Mouse (Mus musculus) liver, embryonic 16.5 days (tissue): ENCODE results near the gene Rbm47. TPM values are rescaled to one million over a fixed set of nuclear protein-coding genes. Genes with fewer than 3 reads are reported as not detected.
"Not testable (repeated sequence)": the region's sequence is repeated elsewhere in the genome, so short reads cannot be mapped to it uniquely, and the experiment has no call there.

Source experiments
- ATAC-seq: fragments of 200-750 bp; cut with Nextera tagmentation; 2 replicates; pipeline ENCODE4 v1.8.0; 2017; ENCODE audit warnings: low read depth, mild to moderate bottlenecking, moderate number of reproducible peaks, moderate library complexity
- H3K27ac ChIP-seq: fragments of 300-500 bp; sonication (generic); 2 replicates; pipeline ENCODE4 v1.5.1; 2014; ENCODE audit warnings: mild to moderate bottlenecking, low read length
- H3K27me3 ChIP-seq: fragments of 300-500 bp; sonication (generic); 2 replicates; pipeline ENCODE4 v1.6.1; 2014; ENCODE audit warnings: low read depth, low read length, mixed read lengths; ENCODE audit not compliant: control insufficient read depth, insufficient read depth
- H3K36me3 ChIP-seq: fragments of 300-500 bp; sonication (generic); 2 replicates; pipeline ENCODE4 v1.6.1; 2014; ENCODE audit warnings: mild to moderate bottlenecking; ENCODE audit not compliant: control insufficient read depth, insufficient read depth
- H3K4me1 ChIP-seq: fragments of 300-500 bp; sonication (generic); 2 replicates; pipeline ENCODE4 v1.6.1; 2014; ENCODE audit warnings: low read depth, low read length, mixed read lengths; ENCODE audit not compliant: control insufficient read depth
- H3K4me2 ChIP-seq: fragments of 300-500 bp; sonication (generic); 2 replicates; pipeline ENCODE4 v1.6.1; 2014; ENCODE audit warnings: low read depth, low read length, mixed read lengths
- H3K4me3 ChIP-seq: fragments of 300-500 bp; sonication (generic); 2 replicates; pipeline ENCODE4 v1.5.1; 2014; ENCODE audit warnings: low read depth, mild to moderate bottlenecking, low read length
- H3K9ac ChIP-seq: fragments of 300-500 bp; sonication (generic); 2 replicates; pipeline ENCODE4 v1.6.1; 2014; ENCODE audit warnings: low read depth, low read length
- H3K9me3 ChIP-seq: fragments of 300-500 bp; sonication (generic); replicated peaks from 2 replicates; pipeline ENCODE4 v1.6.1; 2016; ENCODE audit warnings: low read length; ENCODE audit not compliant: control insufficient read depth
- WGBS: fragments of 180-500 bp; shearing (Covaris S2); extraction: QIAGEN DNeasy Blood & Tissue Kit; methylation state at CpG from one replicate; pipeline ENCODE4 v1.1.7; 2014; ENCODE audit not compliant: insufficient replicate concordance; 5-methylcytosine and 5-hydroxymethylcytosine counted together
- polyA plus RNA-seq: library from polyadenylated mRNA; unstranded; fragments of >200 nt; fragmentation: Nextera tagmentation; extraction: Ambion mirVana; gene quantifications from 2 replicates; pipeline ENCODE4 v1.2.1, GENCODE M21; 2015

The Rbm47 gene
- polyA plus RNA-seq, 1 experiment from 2014 or later = 19.3 TPM

GRCm38 (mm10) chr5:66195323-66195722 is 22.4 kb upstream of the Rbm47 start:
- H3K9me3 ChIP-seq = no peaks in the 10 kb centered on the region
- ATAC-seq = no peak

GRCm38 (mm10) chr5:66193218-66193846 is 20.4 kb upstream of the Rbm47 start:
- Histone ChIP-seq H3K4me2 (no peak overlapping the region), H3K36me3 (no peaks in the 10 kb centered on the region), H3K4me3 (no peak overlapping the region), H3K27me3 (no peaks in the 10 kb centered on the region), H3K9ac (no peak overlapping the region), H3K4me1 (no peaks in the 10 kb centered on the region), H3K27ac (no peak overlapping the region), H3K9me3 (no peaks in the 10 kb centered on the region)
- 69% methylated on average over 11 of the region's 11 CpGs for WGBS
- ATAC-seq = no peak

More at GRCm38 (mm10) chr5:66195323-66195722, 22.4 kb upstream of the Rbm47 start:
- no peaks in the 10 kb centered on the region for H3K4me1 ChIP-seq
- 68% methylated on average over 10 of the region's 10 CpGs for WGBS
- H3K4me2 ChIP-seq = no peak overlapping the region
- no peak overlapping the region for H3K4me3 ChIP-seq
- no peak overlapping the region for H3K9ac ChIP-seq
- H3K27ac ChIP-seq = no peak overlapping the region
- no peaks in the 10 kb centered on the region for H3K36me3 ChIP-seq
- no peaks in the 10 kb centered on the region for H3K27me3 ChIP-seq

GRCm38 (mm10) chr5:66191185-66191503 is 18.2 kb upstream of the Rbm47 start:
- no peaks in the 10 kb centered on the region for H3K9me3 ChIP-seq
- no peaks in the 10 kb centered on the region for H3K4me1 ChIP-seq
- no peak for ATAC-seq
- H3K36me3 ChIP-seq = no peaks in the 10 kb centered on the region
- no peak overlapping the region for H3K4me2 ChIP-seq
- no peak overlapping the region for H3K27ac ChIP-seq
- H3K4me3 ChIP-seq = no peak overlapping the region
- no peaks in the 10 kb centered on the region for H3K27me3 ChIP-seq
- WGBS = 68% methylated on average over 7 of the region's 7 CpGs
- H3K9ac ChIP-seq = no peak overlapping the region

GRCm38 (mm10) chr5:66190481-66191184 is 17.7 kb upstream of the Rbm47 start:
- WGBS = 63% methylated on average over 16 of the region's 16 CpGs
- no peaks in the 10 kb centered on the region for H3K27me3 ChIP-seq
- ATAC-seq = no peak
- H3K4me1 ChIP-seq = no peaks in the 10 kb centered on the region
- no peak overlapping the region for H3K9ac ChIP-seq
- no peaks in the 10 kb centered on the region for H3K36me3 ChIP-seq
- no peak overlapping the region for H3K27ac ChIP-seq
- no peaks in the 10 kb centered on the region for H3K9me3 ChIP-seq
- no peak overlapping the region for H3K4me3 ChIP-seq
- H3K4me2 ChIP-seq = no peak overlapping the region

- H3K9ac ChIP-seq, H3K36me3 ChIP-seq, H3K4me1 ChIP-seq, H3K27ac ChIP-seq, H3K9me3 ChIP-seq, H3K27me3 ChIP-seq, ATAC-seq, H3K4me2 ChIP-seq, H3K4me3 ChIP-seq: not testable (repeated sequence)
- WGBS = 68% methylated on average over 5 of the region's 7 CpGs
These were observed 15.7 kb upstream of the Rbm47 start for GRCm38 (mm10) chr5:66188591-66188990.

- Histone ChIP-seq H3K9me3 (no peaks in the 10 kb centered on the region), H3K4me3 (no peak overlapping the region), H3K9ac (no peak overlapping the region), H3K4me1 (no peaks in the 10 kb centered on the region), H3K27me3 (no peaks in the 10 kb centered on the region), H3K36me3 (no peaks in the 10 kb centered on the region), H3K4me2 (no peak overlapping the region), H3K27ac (no peak overlapping the region)
- no peak for ATAC-seq
- WGBS = 64% methylated on average over 3 of the region's 3 CpGs
These were observed 9.2 kb upstream of the Rbm47 start for GRCm38 (mm10) chr5:66182156-66182555.

- Histone ChIP-seq H3K9me3 (no peaks in the 10 kb centered on the region), H3K27ac (no peak overlapping the region), H3K4me2 (no peak overlapping the region), H3K4me3 (no peak overlapping the region), H3K4me1 (no peaks in the 10 kb centered on the region), H3K9ac (no peak overlapping the region), H3K36me3 (no peaks in the 10 kb centered on the region), H3K27me3 (no peaks in the 10 kb centered on the region)
- WGBS = 80% methylated on average over 23 of the region's 23 CpGs
- no peak for ATAC-seq
These were observed 1.4 kb upstream of the Rbm47 start for GRCm38 (mm10) chr5:66174160-66174837.

GRCm38 (mm10) chr5:66170591-66170990 is 2.3 kb downstream of the Rbm47 start:
- Histone ChIP-seq H3K4me1 (no peaks in the 10 kb centered on the region), H3K4me3 (no peak overlapping the region), H3K9me3 (no peaks in the 10 kb centered on the region), H3K36me3 (no peaks in the 10 kb centered on the region), H3K4me2 (no peak overlapping the region), H3K27ac (no peak overlapping the region), H3K27me3 (no peaks in the 10 kb centered on the region), H3K9ac (no peak overlapping the region)
- WGBS = 73% methylated on average over 9 of the region's 9 CpGs
- ATAC-seq = no peak

GRCm38 (mm10) chr5:66169099-66169485 is 3.8 kb downstream of the Rbm47 start:
- Histone ChIP-seq H3K27ac (no peak overlapping the region), H3K27me3 (no peaks in the 10 kb centered on the region), H3K4me1 (no peaks in the 10 kb centered on the region), H3K4me2 (no peak overlapping the region), H3K9me3 (no peaks in the 10 kb centered on the region), H3K36me3 (no peaks in the 10 kb centered on the region), H3K9ac (no peak overlapping the region), H3K4me3 (no peak overlapping the region)
- no peak for ATAC-seq
- WGBS = 47% methylated on average over 2 of the region's 2 CpGs
